ENCODE assay signal across 20 mouse cellular contexts in the genomic region with DNA sequence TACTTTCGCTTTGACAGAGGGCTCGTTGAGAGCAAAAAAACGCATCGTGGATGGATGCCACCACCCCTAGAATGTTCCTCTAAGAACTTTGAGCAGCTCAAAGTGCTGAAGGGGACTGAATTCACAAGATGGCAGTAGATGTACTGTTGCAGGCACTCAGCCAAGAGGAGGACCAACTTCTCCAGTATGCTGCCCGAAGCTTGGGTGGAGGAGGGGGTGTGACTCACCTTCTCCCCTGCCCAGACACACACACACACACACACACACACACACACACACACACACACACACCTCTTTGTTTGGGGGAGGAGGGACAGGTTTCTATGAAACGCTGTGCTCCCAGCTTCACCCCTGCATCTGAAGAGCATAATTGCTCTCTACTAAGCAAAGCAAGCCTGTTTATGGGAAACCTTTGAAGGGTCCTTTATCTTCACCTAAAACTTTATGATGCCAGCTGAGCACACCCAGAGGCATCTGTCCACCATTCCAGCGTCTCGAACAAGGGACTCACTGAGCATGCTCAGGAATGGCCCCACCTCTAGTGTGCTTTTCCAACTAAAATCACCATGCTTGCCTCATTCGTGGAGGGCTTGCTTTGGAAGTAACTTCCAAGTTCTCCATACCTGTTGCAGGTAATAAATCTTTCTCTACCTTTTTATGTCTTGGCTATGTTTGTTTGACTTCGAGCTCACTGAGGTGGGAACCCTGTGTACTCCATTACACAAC.
A peak's percentile ranks its signal among the peaks of the same experiment; 100 is the strongest.
DNase-seq lines count a peak whose midpoint lies in the region; ATAC-seq and TF ChIP-seq lines count a peak whose summit lies in the region.
"Had no signal": no experiment of that assay in that cellular context is flagged by ENCODE, and none has a peak within 500 bp of the region (broad histone marks: within the 10 kb centered on the region; RNA-seq: fewer than 3 reads in every experiment).

No protein-coding gene starts in this region.

- no peak overlapping the region for H3K4me3 ChIP-seq in lung, postnatal 0 days (ENCODE audit: low read depth, low read length)
- H3K4me3 ChIP-seq in CH12.LX (replicated peaks in 1 of 3; ENCODE audit: low read depth in 2 of 3, low read length in 2 of 3, poor library complexity in 1 of 3), result peak overlapping the region in 1 of 3 experiments; percentile 4
- H3K4me3 ChIP-seq in small intestine, adult 2 months (ENCODE audit: low read depth, low read length), result peak overlapping the region; percentile 6
- H3K4me3 ChIP-seq: embryonic facial prominence, embryonic 10.5 days; forebrain, embryonic 13.5 days; heart, embryonic 13.5 days; hindbrain, embryonic 12.5 days had no signal

- no peak for DNase-seq in lung, postnatal 0 days (ENCODE audit: low spot score)
- no peak for DNase-seq in lung, postnatal 25 days (ENCODE audit: low spot score)
- DNase-seq in 3T3-L1 (ENCODE audit: low read depth, low spot score) (peak; percentile 26), CH12.LX (ENCODE audit: extremely low read depth) (peak; percentile 33)
- no peak for DNase-seq in spleen, adult 18-20 months
- DNase-seq: adrenal gland, adult 2 months; adrenal gland, postnatal 25 days; B cell, adult 2 months; cerebellum, adult 18-20 months; cerebellum, postnatal 10 days; forebrain, postnatal 0 days; gastrocnemius, postnatal 25 days; heart, postnatal 4 days had no signal

- no peak overlapping the region for H3K27ac ChIP-seq in lung, postnatal 0 days (ENCODE audit: low read length)
- H3K27ac ChIP-seq in CH12.LX (ENCODE audit: insufficient read depth, low read depth), result no peak overlapping the region
- H3K27ac ChIP-seq in small intestine, adult 2 months (ENCODE audit: insufficient read depth, low read depth, low read length), result peak overlapping the region; percentile 30; the same call in 1 of the 2 replicates
- H3K27ac ChIP-seq: embryonic facial prominence, embryonic 10.5 days; forebrain, embryonic 13.5 days; heart, embryonic 13.5 days; hindbrain, embryonic 12.5 days had no signal

- H3K4me1 ChIP-seq in lung, postnatal 0 days (ENCODE audit: insufficient read depth, low read depth, low read length), result no peaks in the 10 kb centered on the region; the same call in 1 of the 2 replicates
- peaks cover 24 to 41% of the 10 kb centered on the region in 2 experiments for H3K4me1 ChIP-seq in CH12.LX (ENCODE audit: control insufficient read depth in 1 of 2, insufficient read depth in 2 of 2)
- peaks cover 11% of the 10 kb centered on the region for H3K4me1 ChIP-seq in small intestine, adult 2 months (ENCODE audit: control insufficient read depth, insufficient read depth, insufficient read length, low read length)
- H3K4me1 ChIP-seq: embryonic facial prominence, embryonic 10.5 days; forebrain, embryonic 13.5 days; hindbrain, embryonic 12.5 days had no signal

- no peaks in the 10 kb centered on the region for H3K79me2 ChIP-seq in CH12.LX (replicated peaks; ENCODE audit: control insufficient read depth, extremely low read depth, insufficient read depth, poor library complexity, severe bottlenecking)

- dilution Hi-C loops in CH12.LX (cut with MboI; ENCODE audit: extremely low pct_ligation_motif_present, extremely low pct_unique_long_range_greater_than_20kb, low sequenced_read_pairs), result no loop called here

- TF ChIP-seq RAD21 in CH12.LX (IDR thresholded peaks at IDR 0.05; ENCODE audit: low read depth, low read length), result peak; percentile 71

- H3K27me3 ChIP-seq in lung, postnatal 0 days (replicated peaks; ENCODE audit: insufficient read depth, low read length), result no peaks in the 10 kb centered on the region
- no peaks in the 10 kb centered on the region for H3K27me3 ChIP-seq in CH12.LX (replicated peaks)
- no peaks in the 10 kb centered on the region for H3K27me3 ChIP-seq in small intestine, adult 2 months (ENCODE audit: control insufficient read depth, insufficient read depth, low read length)
- H3K27me3 ChIP-seq: forebrain, embryonic 13.5 days; heart, embryonic 13.5 days; hindbrain, embryonic 12.5 days had no signal

- WGBS in lung, postnatal 0 days, result 63% methylated on average over 10 of the region's 10 CpGs
- WGBS in small intestine, adult 2 months, result 31% methylated on average over 10 of the region's 10 CpGs

- no peak for TF ChIP-seq CTCF in lung, postnatal 0 days (IDR thresholded peaks at IDR 0.05)
- TF ChIP-seq CTCF in CH12.LX (conservative IDR thresholded peaks at IDR 0.05 in 1 of 2, IDR thresholded peaks at IDR 0.05 in 1 of 2; ENCODE audit: low read depth in 2 of 2, low read length in 2 of 2), result peak in 1 of 2 experiments; percentile 60; a peak in 2 of 4 replicates
- no peak for TF ChIP-seq CTCF in small intestine, adult 2 months (IDR thresholded peaks at IDR 0.05; ENCODE audit: extremely low read depth, insufficient read length, insufficient replicate concordance, low read depth, low read length)

- H3K36me3 ChIP-seq in lung, postnatal 0 days (ENCODE audit: insufficient read depth, low read length), result no peaks in the 10 kb centered on the region
- H3K36me3 ChIP-seq in CH12.LX (replicated peaks in 1 of 2; ENCODE audit: control insufficient read depth in 1 of 2, insufficient read depth in 1 of 2, low read length in 1 of 2), result no peaks in the 10 kb centered on the region
- no peaks in the 10 kb centered on the region for H3K36me3 ChIP-seq in small intestine, adult 2 months (ENCODE audit: control insufficient read depth, insufficient read depth, low read length)
- H3K36me3 ChIP-seq: embryonic facial prominence, embryonic 10.5 days; heart, embryonic 13.5 days; hindbrain, embryonic 12.5 days had no signal

- TF ChIP-seq EP300 in lung, postnatal 0 days (IDR thresholded peaks at IDR 0.05), result no peak
- peak; percentile 54; the same call in 1 of the 2 replicates for TF ChIP-seq EP300 in CH12.LX (IDR thresholded peaks at IDR 0.05; ENCODE audit: low read length)

- peak; percentile 33 for ATAC-seq in lung, postnatal 0 days
- ATAC-seq: CD4-positive, CD25-positive, alpha-beta regulatory T cell, adult 4 months; forebrain, embryonic 13.5 days; forebrain, postnatal 0 days; hindbrain, embryonic 16.5 days had no signal

- in situ Hi-C loops in CH12.LX (cut with MboI; ENCODE audit: low pct_ligation_motif_present, low pct_unique_long_range_greater_than_20kb, low sequenced_read_pairs), result no loop called here

- H3K9ac ChIP-seq in lung, postnatal 0 days (replicated peaks; ENCODE audit: low read depth), result no peak overlapping the region
- 0 out of 2 replicates have a peak overlapping the region, but pooled peaks have one; percentile 2 for H3K9ac ChIP-seq in CH12.LX (ENCODE audit: insufficient read depth, low read depth)
- H3K9ac ChIP-seq: forebrain, embryonic 13.5 days; forebrain, postnatal 0 days; heart, embryonic 13.5 days; hindbrain, embryonic 12.5 days had no signal

- no peak overlapping the region for H3K4me2 ChIP-seq in lung, postnatal 0 days (replicated peaks; ENCODE audit: low read depth, low read length)
- H3K4me2 ChIP-seq in CH12.LX (ENCODE audit: insufficient read depth, low read depth, poor library complexity, severe bottlenecking), result peak overlapping the region; percentile 33; the same call in 1 of the 2 replicates
- H3K4me2 ChIP-seq: forebrain, embryonic 13.5 days; heart, embryonic 13.5 days; hindbrain, embryonic 12.5 days had no signal

- H3K9me3 ChIP-seq in lung, postnatal 0 days (ENCODE audit: low read length), result no peaks in the 10 kb centered on the region
- H3K9me3 ChIP-seq in CH12.LX (replicated peaks; ENCODE audit: low read length), result peaks cover 7% of the 10 kb centered on the region
- H3K9me3 ChIP-seq: embryonic facial prominence, embryonic 10.5 days; forebrain, embryonic 13.5 days; heart, embryonic 13.5 days; hindbrain, embryonic 12.5 days had no signal

- TF ChIP-seq POLR2A in CH12.LX (IDR thresholded peaks at IDR 0.05; ENCODE audit: low read depth, low read length), result no peak
- TF ChIP-seq POLR2A in small intestine, adult 2 months (IDR thresholded peaks at IDR 0.05; ENCODE audit: low read depth, low read length), result no peak

TF ChIP-seq in CH12.LX, 34 proteins besides CTCF, POLR2A, EP300 and RAD21 (continues in another document):
- no peak for TF ChIP-seq E2F4 (IDR thresholded peaks at IDR 0.05; ENCODE audit: insufficient replicate concordance, low read depth, low read length)
- peak; percentile 38; the same call in 1 of the 2 replicates for TF ChIP-seq IRF4 (IDR thresholded peaks at IDR 0.05; ENCODE audit: low read depth, low read length)
- no peak for TF ChIP-seq USF1 (IDR thresholded peaks at IDR 0.05; ENCODE audit: low read depth, low read length)
- no peak for TF ChIP-seq MAFK (IDR thresholded peaks at IDR 0.05; ENCODE audit: insufficient replicate concordance, low read length)
- TF ChIP-seq UBTF (IDR thresholded peaks at IDR 0.05; ENCODE audit: low read depth, low read length), result no peak
- TF ChIP-seq RCOR1 (conservative IDR thresholded peaks at IDR 0.05; ENCODE audit: low read depth, low read length), result no peak
- TF ChIP-seq MYC (IDR thresholded peaks at IDR 0.05; ENCODE audit: low read depth, low read length), result no peak
- no peak for TF ChIP-seq USF2 (conservative IDR thresholded peaks at IDR 0.05; ENCODE audit: low read depth, low read length)
- no peak for TF ChIP-seq ZMIZ1 (IDR thresholded peaks at IDR 0.05; ENCODE audit: low read depth, low read length)
- TF ChIP-seq ZKSCAN1 (IDR thresholded peaks at IDR 0.05; ENCODE audit: borderline replicate concordance, low read depth, low read length), result no peak
- peak; percentile 66 for TF ChIP-seq SMC3 (IDR thresholded peaks at IDR 0.05; ENCODE audit: low read depth, low read length)
- no peak; the same call in 1 of the 2 replicates for TF ChIP-seq ETS1 (conservative IDR thresholded peaks at IDR 0.05; ENCODE audit: low read depth, low read length)
- no peak for TF ChIP-seq HCFC1 (IDR thresholded peaks at IDR 0.05; ENCODE audit: low read depth, low read length)
- no peak for TF ChIP-seq JUN (IDR thresholded peaks at IDR 0.05; ENCODE audit: insufficient read depth, low read depth, low read length)
- TF ChIP-seq GABPA (IDR thresholded peaks at IDR 0.05; ENCODE audit: insufficient replicate concordance, low read depth, low read length), result no peak
- TF ChIP-seq TCF12 (IDR thresholded peaks at IDR 0.05; ENCODE audit: low read depth, low read length), result peak; percentile 43; the same call in 1 of the 2 replicates
- no peak for TF ChIP-seq CHD1 (IDR thresholded peaks at IDR 0.05; ENCODE audit: low read depth, low read length)
- no peak; the same call in 1 of the 2 replicates for TF ChIP-seq MEF2A (IDR thresholded peaks at IDR 0.05; ENCODE audit: borderline replicate concordance, low read depth, low read length)
- no peak for TF ChIP-seq JUND (conservative IDR thresholded peaks at IDR 0.05; ENCODE audit: low read depth, low read length)
- TF ChIP-seq PAX5 (IDR thresholded peaks at IDR 0.05; ENCODE audit: low read length), result no peak
- TF ChIP-seq NRF1 (IDR thresholded peaks at IDR 0.05; ENCODE audit: low read depth, low read length), result peak; percentile 85
- peak; percentile 40 for TF ChIP-seq ZC3H11A (IDR thresholded peaks at IDR 0.05; ENCODE audit: low read depth, low read length)
- peak; percentile 84 for TF ChIP-seq MAZ (IDR thresholded peaks at IDR 0.05; ENCODE audit: low read depth, low read length)
- TF ChIP-seq SIN3A (IDR thresholded peaks at IDR 0.05; ENCODE audit: low read length), result no peak

Comparison
In these comparisons a context has a peak if more than half of its experiments do, and no peak if none do; other contexts are left out.
1. DNase-seq: peak in 3T3-L1 (single experiment) and CH12.LX (single experiment); none in lung, postnatal 0 days (single experiment), lung, postnatal 25 days (single experiment) and spleen, adult 18-20 months (0 of 2).